Mouse (Mus musculus): ENCODE measurements around the gene Gm5129.
A peak's percentile ranks its signal among the peaks of the same experiment; 100 is the strongest.

The Gm5129 gene

DNA sequence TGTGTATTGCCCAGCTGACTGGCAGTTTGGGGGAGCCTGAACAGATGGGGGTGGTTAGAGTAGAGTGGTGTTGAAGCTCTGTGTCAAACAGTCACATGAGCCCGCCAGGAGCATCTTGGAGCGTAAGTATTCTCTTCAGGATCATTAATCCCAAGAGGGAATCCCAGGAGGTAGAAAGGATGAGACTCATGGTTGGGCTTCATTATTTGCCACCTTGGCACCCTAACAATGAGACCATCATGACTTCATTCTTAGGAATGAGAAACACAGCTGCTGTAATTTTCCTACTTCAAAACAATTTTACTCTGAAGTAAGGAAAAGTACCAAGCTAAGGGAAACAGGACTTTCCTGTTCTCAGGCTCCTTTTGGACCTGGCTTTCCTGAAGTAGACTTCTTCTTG is 10.4 kb downstream of the Gm5129 start:
- no peak for DNase-seq (ENCODE audit: low spot score in 2 of 2)

DNA sequence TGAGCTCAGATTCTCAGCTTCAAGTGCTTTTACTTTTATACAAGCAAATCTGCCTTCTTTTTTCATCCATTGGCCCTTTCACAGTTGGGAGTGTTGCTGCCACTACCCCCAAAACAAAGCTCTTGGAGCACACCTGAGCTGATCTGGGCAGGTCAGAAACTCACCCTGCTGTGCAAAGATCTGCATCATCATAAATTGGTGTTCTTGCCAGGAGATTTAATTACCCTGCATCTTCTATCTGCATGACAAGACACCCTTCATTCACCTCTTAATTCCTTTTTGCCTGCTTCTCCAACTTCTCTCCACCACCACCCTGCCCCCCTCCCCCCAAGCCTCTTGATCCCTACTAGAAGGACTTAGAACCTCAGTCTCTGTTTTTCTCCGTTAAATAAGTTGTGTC is 14.6 kb downstream of the Gm5129 start:
- no peak for DNase-seq (ENCODE audit: low spot score in 2 of 2)

DNA sequence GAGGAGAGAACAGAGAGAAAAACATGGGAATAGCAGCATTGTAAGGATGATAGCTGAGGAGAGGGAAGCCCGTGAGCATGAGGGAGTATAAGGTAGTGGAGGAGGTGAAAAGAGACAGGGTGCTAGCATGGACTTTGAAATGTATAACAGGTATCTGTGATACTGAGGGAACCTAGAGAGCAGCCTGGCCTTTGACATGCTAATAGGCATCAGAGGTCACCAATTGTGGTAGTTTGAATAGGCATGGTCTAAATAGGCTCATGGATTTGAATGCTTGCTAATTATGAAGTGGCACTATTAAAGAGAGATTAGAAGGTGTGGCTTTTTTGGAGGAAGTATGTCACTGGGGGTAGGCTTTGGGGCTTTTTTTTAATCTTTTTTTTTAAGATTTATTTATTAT is 22.8 kb downstream of the Gm5129 start:
- no peak for DNase-seq (ENCODE audit: low spot score in 2 of 2)

DNA sequence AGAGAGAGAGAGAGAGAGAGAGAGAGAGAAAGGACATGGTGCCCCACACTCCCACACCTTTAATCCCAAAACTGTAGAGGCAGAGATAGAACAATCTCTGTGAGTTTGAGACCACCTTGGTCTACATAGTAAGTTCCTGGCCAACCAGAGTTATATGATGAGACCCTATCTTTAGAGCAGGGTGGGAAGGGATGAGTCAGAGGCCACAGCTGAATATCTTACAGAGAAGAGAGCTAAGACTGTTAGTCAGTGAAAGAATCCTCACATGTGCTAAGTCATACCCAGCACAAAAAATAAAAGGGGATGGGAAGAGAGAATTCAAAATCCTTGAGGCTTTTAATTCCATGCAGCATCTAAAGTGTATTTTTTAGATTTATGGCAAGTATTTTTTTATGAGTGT is 24.1 kb downstream of the Gm5129 start:
- no peak for DNase-seq (ENCODE audit: low spot score in 2 of 2)

DNA sequence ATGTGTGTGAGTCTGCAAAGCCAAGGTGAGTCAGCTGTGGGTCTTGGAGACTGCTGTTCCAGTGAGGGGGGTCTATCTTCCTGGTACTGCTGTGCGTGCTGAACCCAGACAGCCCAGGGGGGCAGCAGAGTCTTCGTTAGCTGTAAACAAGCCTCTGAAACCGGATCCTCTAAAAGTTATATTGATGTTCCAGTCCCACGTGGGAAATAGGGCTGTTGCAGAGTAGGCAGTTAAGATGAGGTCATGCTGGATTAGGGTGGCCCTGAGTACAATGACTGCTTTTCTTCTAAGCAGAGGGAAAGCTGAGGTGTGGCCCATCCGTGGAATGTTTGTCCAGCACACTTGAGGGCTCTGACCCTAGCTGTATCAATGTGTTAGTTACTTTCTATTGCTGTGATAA is 27.5 kb downstream of the Gm5129 start:
- no peak for DNase-seq (ENCODE audit: low spot score in 2 of 2)

DNA sequence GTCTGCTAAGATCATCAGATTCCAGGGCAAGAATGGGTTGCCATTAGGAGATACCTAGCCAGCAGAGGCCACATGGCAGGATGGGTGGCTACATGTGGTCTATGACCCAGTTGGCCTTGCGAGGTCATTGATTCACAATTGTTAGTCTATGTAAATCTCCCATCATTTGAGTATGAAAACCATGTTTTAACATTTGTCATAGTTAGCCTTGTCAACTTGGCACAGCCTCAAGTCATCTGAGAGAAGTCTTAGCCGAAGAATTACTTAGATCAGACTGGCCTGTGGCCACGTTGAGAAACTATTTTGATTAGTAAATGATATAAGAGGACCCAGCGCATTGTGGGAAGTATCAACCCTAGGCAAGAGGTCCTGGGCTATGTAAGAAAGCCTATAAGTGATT is 28.5 kb downstream of the Gm5129 start:
- no peak for DNase-seq (ENCODE audit: low spot score in 2 of 2)

DNA sequence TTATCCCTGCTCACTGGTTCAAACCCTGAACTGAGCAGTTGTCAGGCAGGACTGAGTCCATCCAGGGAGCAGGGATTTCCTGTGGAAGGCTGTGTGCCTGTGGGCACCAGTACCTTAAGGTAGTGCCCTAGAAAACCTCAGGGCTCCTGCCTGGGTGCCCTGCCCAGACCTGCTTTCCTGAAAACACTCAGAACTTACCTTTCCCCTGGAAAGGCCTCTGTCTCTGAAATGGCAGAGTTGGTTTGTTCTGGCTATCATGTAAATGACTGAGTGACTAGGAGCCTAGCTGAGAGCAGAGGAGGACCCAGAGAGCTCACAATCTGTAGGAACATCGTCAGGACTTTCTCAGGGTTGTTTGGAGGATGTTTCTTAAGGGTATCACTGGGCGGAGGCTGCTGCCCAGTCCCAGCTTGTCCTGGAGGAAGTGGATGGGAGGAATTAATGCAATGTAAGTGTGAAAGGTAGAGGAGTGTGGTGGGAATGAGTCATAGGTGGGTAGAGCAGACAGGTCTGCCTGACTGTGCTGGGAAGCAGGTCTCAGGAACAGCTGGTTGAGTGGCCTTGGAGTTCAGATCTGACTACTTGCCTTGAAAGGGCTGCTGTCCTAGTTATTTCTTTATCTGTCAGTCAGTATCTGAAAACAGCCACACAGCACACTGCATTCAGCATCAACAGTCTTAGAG is 36.1 kb downstream of the Gm5129 start:
- no peak for DNase-seq (ENCODE audit: low spot score in 2 of 2)

DNA sequence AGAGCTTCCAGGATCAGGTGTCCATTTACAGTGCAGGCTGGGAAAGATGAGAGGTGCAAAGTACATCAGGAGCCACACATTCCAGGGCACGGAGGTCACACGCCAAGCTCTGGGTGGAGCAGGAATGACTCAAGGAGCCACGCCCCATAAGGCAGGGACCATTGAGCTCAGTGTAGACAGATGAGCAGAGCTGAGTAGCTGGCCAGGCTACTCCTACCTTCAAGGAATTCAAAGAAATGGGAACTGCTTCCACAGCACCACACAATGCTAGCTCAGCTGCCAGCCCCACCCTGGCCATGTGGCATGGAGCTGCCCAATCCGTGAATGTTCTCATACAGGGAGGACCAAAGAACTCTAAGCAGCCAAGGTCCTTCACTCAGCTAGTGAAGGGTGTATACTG is 37.2 kb downstream of the Gm5129 start:
- no peak for DNase-seq (ENCODE audit: low spot score in 2 of 2)

DNA sequence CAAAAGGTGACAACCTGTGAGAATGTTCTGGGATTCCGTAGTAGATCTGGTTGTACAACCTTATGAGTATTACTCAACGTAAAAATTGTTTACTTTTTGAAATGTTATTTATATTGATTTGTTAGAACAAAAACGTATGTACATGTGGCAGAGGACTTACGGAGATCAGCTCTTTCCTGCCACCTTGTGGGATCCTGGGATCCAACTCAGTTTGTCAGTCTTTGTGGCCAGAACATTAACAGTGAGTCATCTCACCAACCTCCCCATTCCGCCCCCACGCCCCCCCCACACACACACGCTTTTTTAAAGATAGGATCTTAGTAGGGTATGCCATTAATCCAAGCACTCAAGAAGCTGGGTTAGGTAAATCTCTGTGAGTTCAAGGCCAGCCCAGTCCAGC is 47.4 kb downstream of the Gm5129 start:
- DNase-seq (ENCODE audit: low spot score in 2 of 2): no peak

DNA sequence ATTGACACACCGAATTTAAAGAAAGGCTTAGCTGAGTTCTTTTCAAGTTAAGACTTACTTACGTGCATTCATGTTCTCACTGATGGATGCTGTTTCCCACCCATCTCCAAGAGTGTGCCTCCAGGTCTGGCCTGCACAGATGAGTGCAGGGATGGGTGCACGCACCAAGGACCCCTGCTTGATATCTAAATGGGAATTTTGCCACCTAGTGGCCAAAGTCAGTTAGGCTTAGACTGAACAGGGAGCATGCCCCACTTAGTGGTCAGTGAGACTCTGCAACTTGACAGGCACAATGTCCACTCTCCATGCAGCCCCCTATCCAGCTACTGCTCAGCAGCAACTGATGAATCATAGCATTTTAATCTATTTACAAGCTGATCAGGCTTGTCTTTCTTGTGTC is 48.1 kb downstream of the Gm5129 start:
- peak; percentile 16 to 52 for DNase-seq (ENCODE audit: low spot score in 2 of 2)

All from thymus, postnatal 10 days (tissue).